Mouse (Mus musculus) limb, embryonic 14.5 days (tissue): ENCODE results near the gene Hspb3. TPM values are rescaled to one million over a fixed set of nuclear protein-coding genes. Genes with fewer than 3 reads are reported as not detected.
A peak's percentile ranks its signal among the peaks of the same experiment; 100 is the strongest.

Experiments used
- ATAC-seq: fragments of 200-750 bp; cut with Nextera tagmentation; 2 replicates; pipeline ENCODE4 v1.8.0; 2017; ENCODE audit warnings: low read depth, moderate number of reproducible peaks, moderate TSS enrichment; ENCODE audit not compliant: low FRiP score
- DNase-seq: peaks from one replicate; pipeline ENCODE4 v3.0.0-alpha.2; 2015; ENCODE audit warnings: low spot score
- H3K27ac ChIP-seq: fragments of 300-500 bp; sonication (generic); replicated peaks from 2 replicates; pipeline ENCODE4 v1.5.1; 2014; ENCODE audit warnings: low read depth, mild to moderate bottlenecking, low read length, moderate library complexity, mixed read lengths
- H3K27me3 ChIP-seq: fragments of 300-500 bp; sonication (generic); 2 replicates; pipeline ENCODE4 v1.6.1; 2014; ENCODE audit warnings: low read length, mixed read lengths; ENCODE audit not compliant: control insufficient read depth, insufficient read depth
- H3K36me3 ChIP-seq: fragments of 300-500 bp; sonication (generic); 2 replicates; pipeline ENCODE4 v1.6.1; 2014; ENCODE audit warnings: mild to moderate bottlenecking, low read length, moderate library complexity, mixed read lengths; ENCODE audit not compliant: control insufficient read depth, insufficient read depth
- H3K4me1 ChIP-seq: fragments of 300-500 bp; sonication (generic); 2 replicates; pipeline ENCODE4 v1.6.1; 2014; ENCODE audit warnings: antibody characterized with exemption, low read length, mixed read lengths; ENCODE audit not compliant: control insufficient read depth, insufficient read depth
- H3K4me2 ChIP-seq: fragments of 300-500 bp; sonication (generic); replicated peaks from 2 replicates; pipeline ENCODE4 v1.6.1; 2014; ENCODE audit warnings: low read depth, mild to moderate bottlenecking, low read length, moderate library complexity; ENCODE audit not compliant: severe bottlenecking
- H3K4me3 ChIP-seq: fragments of 300-500 bp; sonication (generic); replicated peaks from 2 replicates; pipeline ENCODE4 v1.5.1; 2014; ENCODE audit warnings: low read length
- H3K9ac ChIP-seq: fragments of 300-500 bp; sonication (generic); 2 replicates; pipeline ENCODE4 v1.6.1; 2014; ENCODE audit warnings: mild to moderate bottlenecking, low read depth, low read length, moderate library complexity; ENCODE audit not compliant: severe bottlenecking
- H3K9me3 ChIP-seq: fragments of 300-500 bp; sonication (generic); 2 replicates; pipeline ENCODE4 v1.6.1; 2016; ENCODE audit warnings: low read length; ENCODE audit not compliant: control insufficient read depth
- POLR2A ChIP-seq: fragments of 200-500 bp; IDR thresholded peaks from 2 replicates; pipeline ENCODE4 v1.8.0; 2012; ENCODE audit warnings: inconsistent platforms, mild to moderate bottlenecking, moderate library complexity, borderline replicate concordance; ENCODE audit not compliant: insufficient read depth, insufficient read length; ENCODE audit errors: extremely low read depth
- WGBS: fragments of 180-500 bp; shearing (Covaris S2); extraction: QIAGEN DNeasy Blood & Tissue Kit; methylation state at CpG from one replicate; pipeline ENCODE4 v1.1.7; 2014; 5-methylcytosine and 5-hydroxymethylcytosine counted together
- polyA plus RNA-seq, 2 experiments: library from polyadenylated mRNA; depleted of rRNA in 1 of 2; stranded (reverse) in 1 of 2; unstranded in 1 of 2; fragments of >200 nt; fragmentation: Nextera tagmentation in 1 of 2; extraction: Ambion mirVana in 1 of 2; gene quantifications; 2 replicates each; pipeline versions ENCODE4 v1.2.1 to v1.2.3; 2012 to 2014

Hspb3 gene
- polyA plus RNA-seq, 2 experiments = 13.8 to 15.3 TPM

DNA sequence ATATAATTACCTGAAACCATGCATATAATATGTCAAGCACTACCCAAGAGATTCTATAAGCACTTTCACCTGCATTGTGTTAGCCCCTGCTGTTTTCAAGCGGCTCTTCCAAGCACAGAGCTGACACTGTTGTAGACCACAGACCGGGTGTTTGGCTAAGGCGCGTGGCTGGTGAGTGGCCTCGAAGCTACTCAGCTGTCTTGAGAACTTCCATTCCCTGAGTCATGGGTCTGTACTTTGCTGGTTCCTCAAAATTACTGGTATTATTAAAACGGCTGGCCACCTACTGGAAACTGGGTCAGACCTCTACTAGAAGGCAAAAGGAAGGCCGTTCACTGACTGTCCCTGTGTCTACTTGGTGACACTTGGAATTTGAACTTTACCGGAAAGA, 40.6 kb downstream of the Hspb3 start:
- ATAC-seq = no peak
- DNase-seq = no peak
- TF ChIP-seq POLR2A = no peak
- Histone ChIP-seq H3K36me3 (no peaks in the 10 kb centered on the region), H3K9ac (no peak overlapping the region), H3K4me1 (0 out of 2 replicates have a peak, but pooled peaks cover 5% of the 10 kb centered on the region), H3K27ac (no peak overlapping the region), H3K4me2 (no peak overlapping the region), H3K4me3 (no peak overlapping the region), H3K9me3 (no peaks in the 10 kb centered on the region), H3K27me3 (no peaks in the 10 kb centered on the region)
- WGBS = 65% methylated on average over 8 of the region's 8 CpGs

DNA sequence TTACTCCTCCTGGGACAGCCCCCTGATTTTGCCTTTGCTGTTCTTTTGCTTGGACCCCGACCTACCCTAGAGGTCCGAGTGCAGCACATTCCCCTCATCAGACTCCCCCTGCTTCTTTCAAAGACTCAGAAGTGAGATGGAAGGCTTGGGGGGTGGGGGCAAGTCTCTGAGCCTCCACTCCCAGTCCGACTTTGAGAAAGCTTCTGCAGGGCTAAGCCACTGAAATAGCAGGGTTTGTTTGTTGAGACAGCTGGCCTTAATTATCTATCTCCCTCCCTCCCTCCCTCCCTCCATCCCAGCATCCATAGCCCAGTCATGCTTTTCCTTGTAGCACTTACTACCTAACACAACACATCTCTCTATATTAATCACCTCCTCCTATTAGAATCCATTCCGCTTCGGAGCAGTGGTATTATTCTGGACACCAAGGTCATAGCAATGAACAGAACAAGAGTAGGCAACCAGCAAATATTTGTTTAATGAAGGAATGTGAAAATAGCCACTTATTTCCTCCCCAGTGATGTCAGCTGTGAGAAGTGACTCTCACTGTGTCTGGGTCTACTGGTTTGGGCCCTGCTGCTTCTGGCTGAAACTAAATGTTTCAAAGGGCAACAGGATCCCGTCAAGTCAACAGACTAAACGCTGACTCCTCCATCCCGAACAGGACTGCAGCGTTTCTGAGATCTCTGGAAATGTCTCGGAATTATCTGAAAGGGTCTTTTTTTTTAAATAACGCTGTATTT, 41.2 kb downstream of the Hspb3 start:
- 0 out of 2 replicates have a peak, but pooled peaks have one; percentile 14 for ATAC-seq
- peak; percentile 64 for DNase-seq
- H3K9ac ChIP-seq = no peak overlapping the region
- peaks cover 7% of the 10 kb centered on the region; the same call in 1 of the 2 replicates for H3K4me1 ChIP-seq
- 0 out of 2 replicates have a peak, but pooled peaks cover under 1% of the 10 kb centered on the region for H3K36me3 ChIP-seq
- WGBS = 36% methylated on average over 11 of the region's 11 CpGs
- no peaks in the 10 kb centered on the region for H3K27me3 ChIP-seq
- no peak overlapping the region for H3K27ac ChIP-seq
- no peak overlapping the region for H3K4me3 ChIP-seq
- no peak for TF ChIP-seq POLR2A
- H3K9me3 ChIP-seq = no peaks in the 10 kb centered on the region
- H3K4me2 ChIP-seq = no peak overlapping the region

DNA sequence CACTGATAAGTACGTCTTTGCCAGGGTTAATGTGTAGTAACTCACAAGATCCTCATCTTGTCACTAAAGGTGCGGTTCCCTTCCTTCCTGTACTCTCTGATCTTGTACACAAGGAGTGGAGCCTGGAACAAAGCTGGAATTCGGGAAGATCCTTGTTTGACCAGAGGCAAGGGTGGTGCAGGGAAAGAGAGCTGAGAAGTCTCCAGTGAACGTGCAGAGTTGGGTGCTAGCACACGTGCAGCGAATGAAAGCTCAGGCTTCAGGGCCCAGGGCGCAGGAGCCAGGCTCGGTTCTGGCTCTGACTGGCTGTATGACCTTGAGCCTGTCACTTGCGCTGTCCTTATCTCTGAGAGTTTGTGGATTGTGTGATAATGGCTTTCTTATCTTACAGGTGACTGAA, 44.5 kb downstream of the Hspb3 start:
- Histone ChIP-seq H3K4me2 (no peak overlapping the region), H3K27ac (no peak overlapping the region)
- WGBS = 77% methylated on average over 9 of the region's 9 CpGs

DNA sequence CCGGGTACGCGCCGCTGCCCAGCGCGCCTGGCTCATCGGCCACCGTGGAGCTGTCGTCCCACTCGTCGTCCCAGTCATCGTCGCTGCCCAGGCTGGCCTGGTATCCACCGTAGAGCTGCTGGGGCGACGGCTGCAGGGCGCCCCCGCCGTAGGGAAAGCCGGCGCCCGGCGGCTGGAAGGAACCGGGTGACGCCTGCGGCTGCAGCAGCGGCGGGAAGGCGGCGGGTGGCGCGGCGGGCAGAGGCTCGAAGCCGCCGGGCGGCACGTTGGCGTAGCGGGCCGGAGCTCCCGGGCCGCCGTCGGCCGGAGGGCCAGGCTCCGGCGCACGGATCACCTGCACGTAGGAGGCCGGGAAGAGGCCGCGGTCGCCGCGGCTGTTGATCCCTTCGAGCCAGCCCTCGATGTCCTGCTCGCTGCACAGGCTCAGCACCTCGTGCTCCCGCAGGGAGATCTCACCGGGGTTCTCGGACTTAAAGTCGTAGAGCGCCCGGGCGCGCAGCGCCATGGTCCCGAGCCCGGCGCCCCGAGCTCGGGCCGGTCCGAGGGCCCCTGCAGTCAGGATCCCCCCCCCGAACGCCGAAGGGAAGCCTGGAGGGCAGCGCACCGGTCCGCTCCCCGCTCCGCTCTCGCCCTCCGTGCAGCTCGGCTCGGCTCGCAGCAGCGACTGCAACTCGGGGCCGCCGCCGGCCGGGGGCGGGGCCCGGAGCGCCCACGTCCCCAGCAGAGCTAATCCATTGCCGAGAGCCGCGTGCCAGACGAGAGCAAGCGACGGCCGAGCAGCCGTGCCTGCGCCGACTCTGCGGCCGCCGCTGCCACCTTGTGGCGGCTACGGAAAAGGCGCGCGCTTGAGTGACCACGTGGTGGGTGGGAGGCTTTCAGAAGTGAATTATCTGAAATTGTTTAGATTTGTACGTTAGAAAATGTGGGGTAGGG, 45.3 kb downstream of the Hspb3 start, which contains the start of gene Snx18:
TSS of gene Snx18 (minus strand) at position 674 of the 933 bp plus-strand sequence.
- Histone ChIP-seq H3K9ac (peak within 1 kb of the TSS; percentile 91), H3K27ac (peak within 1 kb of the TSS; percentile 89), H3K27me3 (no peaks in the 10 kb centered on the region), H3K4me3 (peak within 1 kb of the TSS; percentile 92), H3K9me3 (no peaks in the 10 kb centered on the region), H3K4me2 (peak within 1 kb of the TSS; percentile 93), H3K36me3 (0 out of 2 replicates have a peak, but pooled peaks cover 8% of the 10 kb centered on the region), H3K4me1 (peaks cover 34% of the 10 kb centered on the region)
- 0% methylated on average over 78 of the region's 119 CpGs for WGBS
- peak; percentile 92 for DNase-seq
- peak; percentile 79; the same call in 1 of the 2 replicates for TF ChIP-seq POLR2A
- peak; percentile 91 for ATAC-seq

More for the DNA sequence above, 44.5 kb downstream of the Hspb3 start:
- DNase-seq (no peak), ATAC-seq (no peak)
- H3K27me3 ChIP-seq = no peaks in the 10 kb centered on the region
- no peak for TF ChIP-seq POLR2A
- H3K9ac ChIP-seq = no peak overlapping the region
- H3K36me3 ChIP-seq = 0 out of 2 replicates have a peak, but pooled peaks cover 8% of the 10 kb centered on the region
- no peaks in the 10 kb centered on the region for H3K9me3 ChIP-seq
- H3K4me3 ChIP-seq = no peak overlapping the region
- peaks cover 26% of the 10 kb centered on the region for H3K4me1 ChIP-seq

DNA sequence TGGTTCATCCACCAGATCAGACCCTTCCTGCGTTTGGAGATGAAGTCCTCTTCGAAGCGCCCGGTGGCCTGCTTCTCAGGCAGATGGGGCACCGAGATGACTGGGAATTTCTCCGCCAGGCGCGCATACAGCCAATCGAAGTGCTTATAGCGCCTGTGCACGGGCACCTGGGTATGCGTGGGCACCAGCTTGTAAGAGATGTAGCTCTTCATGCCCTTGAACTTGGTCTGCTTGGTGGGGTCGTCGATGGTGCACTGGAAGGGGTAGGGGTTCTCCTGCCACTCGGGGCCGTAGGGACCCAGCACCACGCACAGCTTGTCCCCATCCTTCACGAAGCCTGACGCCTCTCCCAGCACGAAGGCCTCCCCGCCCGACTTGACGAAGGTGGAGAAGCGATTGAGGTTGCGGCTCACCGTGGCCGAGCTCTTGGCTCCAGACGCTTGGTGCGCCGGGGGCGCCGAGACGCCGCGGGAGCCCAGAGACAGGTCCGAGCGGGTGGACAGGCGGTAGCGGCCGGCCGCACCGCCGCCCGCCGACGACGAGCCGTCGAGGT, 46.1 kb downstream of the Hspb3 start:
- peak overlapping the region; percentile 91 for H3K9ac ChIP-seq
- WGBS = 8% methylated on average over 42 of the region's 49 CpGs
- no peaks in the 10 kb centered on the region for H3K9me3 ChIP-seq
- H3K27ac ChIP-seq = peak overlapping the region; percentile 89
- H3K4me2 ChIP-seq = peak overlapping the region; percentile 93
- H3K4me1 ChIP-seq = peaks cover 39% of the 10 kb centered on the region
- H3K4me3 ChIP-seq = peak overlapping the region; percentile 92
- ATAC-seq = no peak
- peaks cover 11% of the 10 kb centered on the region; the same call in 1 of the 2 replicates for H3K36me3 ChIP-seq
- DNase-seq = no peak
- no peaks in the 10 kb centered on the region for H3K27me3 ChIP-seq
- 0 out of 2 replicates have a peak, but pooled peaks have one; percentile 10 for TF ChIP-seq POLR2A
